Mouse (Mus musculus) regulatory T cell (primary cell): Measurements from ENCODE around the gene Rnf39.
"Not testable (repeated sequence)": the region's sequence is repeated elsewhere in the genome, so short reads cannot be mapped to it uniquely, and the experiment has no call there.

Experiments
- in situ Hi-C: fragments of 300-600 bp; cut with MboI, MseI; formaldehyde crosslinking; loops from one replicate; pipeline ENCODE4 v1.15.1; 2025; ENCODE audit warnings: high pct_unique_total_duplicates

Gene Rnf39

DNA sequence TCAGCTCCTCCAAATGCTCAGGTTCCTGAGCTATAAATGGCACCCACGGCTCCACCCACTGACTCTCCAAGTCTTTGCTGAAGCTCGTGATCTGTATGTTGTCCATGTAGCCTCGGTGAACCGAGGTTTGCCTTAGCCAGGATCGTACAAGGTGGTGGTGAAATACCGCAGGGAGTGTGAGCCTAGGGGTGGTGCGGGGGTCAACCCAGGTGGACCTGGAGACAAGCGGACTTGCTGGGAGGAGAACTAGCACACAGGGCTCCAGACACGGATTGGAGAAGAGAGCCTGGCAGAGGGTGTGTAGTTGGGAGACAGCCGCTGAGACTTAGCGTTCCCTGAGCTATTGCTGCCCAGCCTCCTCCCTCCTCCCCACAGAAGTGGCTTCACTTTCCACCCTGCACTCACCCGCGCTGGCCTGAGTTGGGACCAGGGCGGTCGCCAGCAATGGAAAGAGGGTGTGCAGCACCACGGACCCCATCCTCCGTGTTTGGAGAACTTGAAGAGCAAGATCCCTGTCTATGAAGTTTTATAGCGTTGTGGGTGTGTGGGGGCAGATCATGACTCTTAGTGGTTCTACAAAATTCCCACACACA lies 38.6 kb downstream of the Rnf39 start, which contains the start of gene 2410137M14Rik:
TSS of gene 2410137M14Rik (minus strand) at position 17 of the 593 bp plus-strand sequence.
- in situ Hi-C loops: no loop called here

- in situ Hi-C loops: no loop called here
These were observed 39.1 kb downstream of the Rnf39 start for GRCm38 (mm10) chr17:36981845-36982244.

GRCm38 (mm10) chr17:36982253-36983155 lies 39.8 kb downstream of the Rnf39 start:
- in situ Hi-C loops: no loop called here

GRCm38 (mm10) chr17:36988475-36988874 lies 45.8 kb downstream of the Rnf39 start:
- in situ Hi-C loops: loop anchor here (5.0 kb wide), 1 partner anchor 66 kb away; no protein-coding TSS in a partner anchor

GRCm38 (mm10) chr17:36989437-36989836 lies 46.7 kb downstream of the Rnf39 start, which contains the start of gene H2-M5:
TSS of gene H2-M5 (minus strand) at chr17:36989537.
- in situ Hi-C loops: loop anchor here (5.0 kb wide), 1 partner anchor 67 kb away; no protein-coding TSS in a partner anchor

DNA sequence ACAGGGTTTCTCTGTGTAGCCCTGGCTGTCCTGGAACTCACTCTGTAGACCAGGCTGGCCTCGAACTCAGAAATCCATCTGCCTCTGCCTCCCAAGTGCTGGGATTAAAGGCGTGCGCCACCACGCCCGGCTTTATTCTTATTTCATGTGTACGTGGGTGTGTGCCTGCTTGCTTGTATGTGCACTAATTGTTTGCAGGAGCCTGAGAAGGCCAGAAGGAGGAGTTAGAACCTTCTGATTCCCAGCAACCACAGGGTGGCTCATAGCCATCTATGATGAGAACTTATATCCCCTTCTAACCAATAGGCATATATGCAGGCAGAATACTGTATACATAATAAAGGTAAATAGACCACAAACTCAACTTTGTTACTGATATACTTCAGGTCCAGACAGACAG lies 47.9 kb downstream of the Rnf39 start:
- in situ Hi-C loops: not testable (repeated sequence)

DNA sequence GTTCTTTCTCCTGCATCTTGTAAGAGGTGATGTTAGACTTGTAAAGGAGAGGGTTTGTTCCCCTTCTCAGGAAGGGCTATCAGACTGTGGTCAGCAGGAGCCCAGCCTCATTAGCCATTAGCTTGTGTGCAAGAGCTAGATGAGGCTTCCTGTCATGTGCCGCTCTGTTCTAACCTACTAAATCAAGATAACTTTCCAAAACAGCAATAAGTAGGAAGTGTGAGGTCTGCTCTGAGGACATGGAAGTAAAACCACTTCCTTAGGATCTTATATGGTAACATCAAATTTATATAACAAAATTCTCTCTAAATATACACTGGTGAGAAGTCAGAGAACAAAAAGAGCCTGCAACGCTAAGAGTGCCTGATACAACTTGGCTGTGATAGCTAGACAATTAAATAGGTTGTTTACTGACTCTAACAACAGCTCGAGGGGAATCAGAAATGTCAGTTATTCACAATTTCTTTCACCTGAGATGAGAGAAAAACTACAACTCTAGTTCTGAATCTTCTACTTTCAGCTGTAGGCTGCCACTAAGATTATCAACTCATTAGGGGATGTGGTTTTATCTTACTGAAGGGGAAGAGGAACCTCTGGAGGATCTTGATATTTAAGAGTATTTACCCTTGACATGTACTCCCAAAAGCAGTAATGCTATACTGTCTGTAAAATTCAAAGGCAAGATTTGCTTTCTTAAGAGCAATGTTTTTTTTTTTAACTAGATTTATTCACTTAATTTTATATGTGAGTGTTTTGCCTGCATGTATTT lies 49.8 kb downstream of the Rnf39 start:
- in situ Hi-C loops: no loop called here

GRCm38 (mm10) chr17:36993770-36994325 lies 51.1 kb downstream of the Rnf39 start:
- in situ Hi-C loops: no loop called here

GRCm38 (mm10) chr17:36994528-36994927 lies 51.8 kb downstream of the Rnf39 start:
- in situ Hi-C loops: no loop called here

DNA sequence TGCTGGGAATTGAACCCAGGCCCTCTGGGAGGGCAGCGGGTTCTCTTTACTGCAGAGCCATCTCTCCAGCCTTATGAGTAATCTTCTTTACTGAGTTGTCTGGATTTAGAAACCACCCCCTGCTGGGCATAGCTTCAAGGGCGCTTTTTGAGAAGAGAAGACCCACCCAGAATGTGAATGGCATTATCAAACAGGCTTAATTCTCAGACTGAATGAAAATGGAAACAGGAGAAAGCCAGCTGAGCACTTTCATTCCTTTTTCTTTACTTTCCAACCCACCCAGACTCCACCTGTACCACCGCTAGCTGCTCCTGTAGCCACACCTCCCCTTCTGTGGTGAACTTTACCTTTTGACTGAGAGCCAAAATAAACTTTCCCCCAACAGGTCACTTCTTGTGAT lies 52.7 kb downstream of the Rnf39 start:
- in situ Hi-C loops: no loop called here

DNA sequence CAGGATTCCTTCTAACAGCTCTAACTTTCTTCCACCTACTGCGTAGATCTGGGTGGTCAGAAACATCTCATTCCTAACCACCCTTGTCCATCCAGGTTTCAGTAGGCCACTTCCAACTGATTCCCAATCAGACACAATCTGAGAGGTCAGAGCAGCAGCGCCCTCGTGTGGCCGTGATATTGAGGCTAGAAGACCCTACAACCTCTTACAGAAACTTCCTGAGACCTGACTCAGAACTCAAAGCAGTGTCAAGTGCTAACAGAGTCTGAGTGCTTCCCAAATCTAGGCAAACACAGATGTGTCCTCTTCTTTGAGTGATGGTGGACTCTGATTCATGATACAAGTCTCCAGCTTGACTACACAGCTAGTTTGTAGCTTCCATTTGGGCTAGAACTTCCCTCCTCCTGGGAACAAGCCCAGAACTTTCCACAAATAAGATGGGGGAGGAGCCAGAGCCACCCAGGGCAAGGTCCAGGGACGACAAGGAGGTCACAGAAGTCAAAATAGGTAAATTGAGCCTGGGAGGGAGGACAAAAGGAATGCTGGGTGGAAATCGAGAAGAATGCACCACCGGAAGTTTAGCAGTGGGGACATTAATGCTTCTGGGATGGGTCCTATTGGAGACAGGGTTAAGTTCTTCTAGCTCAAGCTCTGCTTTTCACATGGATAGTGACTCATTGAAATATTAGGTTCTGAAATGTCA lies 54.5 kb downstream of the Rnf39 start:
- in situ Hi-C loops: no loop called here
